Mouse (Mus musculus) heart, postnatal 4 days (tissue): ENCODE results near the gene Pik3c2b. TPM values are rescaled to one million over a fixed set of nuclear protein-coding genes. Genes with fewer than 3 reads are reported as not detected.

Experiments used
- DNase-seq: peaks from one replicate; pipeline ENCODE4 v3.0.0; 2021
- total RNA-seq, 2 experiments: library from RNA; stranded (reverse); gene quantifications; 2 replicates each; pipeline ENCODE4 v1.2.3; 2021

Gene Pik3c2b
- total RNA-seq, 2 experiments from 2014 or later, result 29.8 to 30.8 TPM

GRCm38 (mm10) chr1:133073327-133073856 is 27.9 kb downstream of the Pik3c2b start:
- DNase-seq, result peak; percentile 64

GRCm38 (mm10) chr1:133074541-133074940 is 29.1 kb downstream of the Pik3c2b start:
- DNase-seq, result no peak

GRCm38 (mm10) chr1:133075651-133076400 is 30.4 kb downstream of the Pik3c2b start:
- no peak for DNase-seq

GRCm38 (mm10) chr1:133076681-133077514 is 31.4 kb downstream of the Pik3c2b start:
- peak; percentile 66 for DNase-seq

GRCm38 (mm10) chr1:133077606-133078337 is 32.3 kb downstream of the Pik3c2b start:
- peak; percentile 48 for DNase-seq

GRCm38 (mm10) chr1:133078338-133078727 is 32.9 kb downstream of the Pik3c2b start:
- peak; percentile 30 for DNase-seq

- DNase-seq, result no peak
These were observed 34.0 kb downstream of the Pik3c2b start for GRCm38 (mm10) chr1:133079509-133079908.

GRCm38 (mm10) chr1:133080079-133080561 is 34.7 kb downstream of the Pik3c2b start:
- no peak for DNase-seq

GRCm38 (mm10) chr1:133080717-133081116 is 35.2 kb downstream of the Pik3c2b start:
- no peak for DNase-seq

- no peak for DNase-seq
These were observed 37.6 kb downstream of the Pik3c2b start for GRCm38 (mm10) chr1:133083003-133083546.

GRCm38 (mm10) chr1:133083942-133084625 is 38.6 kb downstream of the Pik3c2b start:
- DNase-seq, result peak; percentile 64

GRCm38 (mm10) chr1:133084708-133085416 is 39.4 kb downstream of the Pik3c2b start:
- no peak for DNase-seq

- no peak for DNase-seq
These were observed 39.9 kb downstream of the Pik3c2b start for GRCm38 (mm10) chr1:133085417-133085742.

- no peak for DNase-seq
These were observed 41.3 kb downstream of the Pik3c2b start for GRCm38 (mm10) chr1:133086804-133087203.

- peak; percentile 82 for DNase-seq
These were observed 41.9 kb downstream of the Pik3c2b start for GRCm38 (mm10) chr1:133087206-133087905.

GRCm38 (mm10) chr1:133088196-133088595 is 42.7 kb downstream of the Pik3c2b start:
- no peak for DNase-seq

- no peak for DNase-seq
These were observed 43.9 kb downstream of the Pik3c2b start for GRCm38 (mm10) chr1:133089415-133089814.

- no peak for DNase-seq
These were observed 45.2 kb downstream of the Pik3c2b start for GRCm38 (mm10) chr1:133090641-133091040.

GRCm38 (mm10) chr1:133091483-133091882 is 46.0 kb downstream of the Pik3c2b start:
- no peak for DNase-seq

- DNase-seq, result no peak
These were observed 48.3 kb downstream of the Pik3c2b start for GRCm38 (mm10) chr1:133093719-133094118.
